Mouse (Mus musculus) bone marrow macrophage, adult 2 months (primary cell): Measurements from ENCODE around the gene Fmod.

Experiments
- CTCF ChIP-seq: IDR thresholded peaks from 2 replicates; pipeline ENCODE4 v1.5.1; 2012; ENCODE audit warnings: low read depth, mild to moderate bottlenecking, low read length, moderate library complexity
- POLR2A ChIP-seq: IDR thresholded peaks from 2 replicates; pipeline ENCODE4 v1.6.1; 2012; ENCODE audit warnings: mild to moderate bottlenecking, low read depth, low read length, borderline replicate concordance

DNA sequence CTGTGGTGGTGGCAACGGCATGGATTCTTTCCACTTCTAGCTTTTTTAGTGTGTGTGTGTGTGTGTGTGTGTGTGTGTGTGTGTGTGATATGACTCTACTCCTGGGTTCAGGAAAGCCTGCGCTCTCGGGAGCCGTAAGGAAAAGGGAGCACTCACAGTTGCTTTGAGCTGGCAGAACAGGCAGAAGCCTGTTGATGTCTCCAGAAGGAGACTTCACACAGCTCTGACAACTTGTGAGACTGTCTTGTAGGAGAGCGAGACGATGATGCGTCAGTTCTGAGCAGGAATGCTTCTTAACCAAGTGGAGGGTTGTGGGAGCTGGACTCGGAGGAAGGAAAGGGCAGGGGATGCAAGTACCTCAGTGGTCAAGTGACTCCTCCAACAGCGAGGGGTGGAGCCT, 10.3 kb upstream of the Fmod start:
- TF ChIP-seq POLR2A, result no peak
- TF ChIP-seq CTCF, result no peak
